Mouse (Mus musculus) kidney, adult 2 months (tissue): ENCODE results near the gene Sf3b2. TPM values are rescaled to one million over a fixed set of nuclear protein-coding genes. Genes with fewer than 3 reads are reported as not detected.

ENCODE experiments used
- DNase-seq: peaks from one replicate; pipeline ENCODE4 v3.0.0; 2021
- H3K27ac ChIP-seq: fragments of 200-500 bp; 2 replicates; pipeline ENCODE4 v1.5.1; 2012; ENCODE audit warnings: low read depth, low read length, control low read depth, inconsistent platforms; ENCODE audit not compliant: insufficient read depth
- H3K27me3 ChIP-seq: fragments of 200-500 bp; replicated peaks from 2 replicates; pipeline ENCODE4 v1.6.1; 2012; ENCODE audit warnings: mild to moderate bottlenecking, moderate library complexity, low read length, inconsistent platforms; ENCODE audit not compliant: control insufficient read depth, insufficient read depth
- H3K36me3 ChIP-seq: fragments of 200-500 bp; 2 replicates; pipeline ENCODE4 v1.6.1; 2012; ENCODE audit warnings: mild to moderate bottlenecking, moderate library complexity, low read length, inconsistent platforms; ENCODE audit not compliant: control insufficient read depth, insufficient read depth
- H3K4me1 ChIP-seq: fragments of 200-500 bp; 2 replicates; pipeline ENCODE4 v1.6.1; 2011; ENCODE audit warnings: low read length; ENCODE audit not compliant: control insufficient read depth, insufficient read depth
- H3K4me3 ChIP-seq: fragments of 200-500 bp; 2 replicates; pipeline ENCODE4 v1.5.1; 2011; ENCODE audit warnings: mild to moderate bottlenecking, low read depth, low read length, control low read depth; ENCODE audit not compliant: insufficient read depth
- CTCF ChIP-seq: fragments of 200-500 bp; conservative IDR thresholded peaks from 2 replicates; pipeline ENCODE4 v1.5.1; 2011; ENCODE audit warnings: low read depth, mild to moderate bottlenecking, control low read depth, low read length, moderate library complexity, mixed read lengths; ENCODE audit not compliant: insufficient read depth, insufficient read length
- POLR2A ChIP-seq: fragments of 200-500 bp; IDR thresholded peaks from one replicate; pipeline ENCODE4 v1.6.1; 2011; ENCODE audit warnings: low read depth, low read length, control low read depth
- WGBS: fragments of 180-500 bp; shearing (Covaris S2); methylation state at CpG from one replicate; pipeline ENCODE4 v1.1.7; 2018; 5-methylcytosine and 5-hydroxymethylcytosine counted together
- polyA plus RNA-seq: library from polyadenylated mRNA; depleted of rRNA; stranded (reverse); fragments of >200 nt; gene quantifications from 2 replicates; pipeline ENCODE4 v1.2.3, GENCODE M21; 2012

Sf3b2 gene
- polyA plus RNA-seq, 1 experiment, result 109 TPM

- Histone ChIP-seq H3K4me1 (peaks cover 3% of the 10 kb centered on the region; the same call in 1 of the 2 replicates), H3K4me3 (no peak overlapping the region), H3K36me3 (no peaks in the 10 kb centered on the region), H3K27me3 (no peaks in the 10 kb centered on the region), H3K27ac (peak overlapping the region; percentile 92)
- TF ChIP-seq CTCF (no peak), POLR2A (no peak)
- DNase-seq, result peak; percentile 10
- 43% methylated on average over 4 of the region's 4 CpGs for WGBS
Measured at GRCm38 (mm10) chr19:5273916-5274315, 21.3 kb downstream of the Sf3b2 start.

GRCm38 (mm10) chr19:5272801-5273733 lies 22.2 kb downstream of the Sf3b2 start, which contains the start of gene Pacs1:
Pacs1 (minus strand) TSS chr19:5273119.
- Histone ChIP-seq H3K27me3 (no peaks in the 10 kb centered on the region), H3K4me1 (peaks cover 3% of the 10 kb centered on the region; the same call in 1 of the 2 replicates), H3K27ac (peak within 1 kb of the TSS; percentile 92), H3K4me3 (peak within 1 kb of the TSS; percentile 85), H3K36me3 (no peaks in the 10 kb centered on the region)
- under 1% methylated on average over 94 of the region's 97 CpGs for WGBS
- peak; percentile 91 for DNase-seq
- no peak for TF ChIP-seq CTCF
- TF ChIP-seq POLR2A, result no peak

GRCm38 (mm10) chr19:5272326-5272795 lies 22.9 kb downstream of the Sf3b2 start:
- peak; percentile 23 for DNase-seq
- no peak overlapping the region for H3K27ac ChIP-seq
- H3K27me3 ChIP-seq, result no peaks in the 10 kb centered on the region
- H3K4me1 ChIP-seq, result peaks cover 3% of the 10 kb centered on the region; the same call in 1 of the 2 replicates
- no peak for TF ChIP-seq CTCF
- TF ChIP-seq POLR2A, result no peak
- WGBS, result 2% methylated on average over 29 of the region's 30 CpGs
- peak overlapping the region; percentile 85 for H3K4me3 ChIP-seq
- no peaks in the 10 kb centered on the region for H3K36me3 ChIP-seq

DNA sequence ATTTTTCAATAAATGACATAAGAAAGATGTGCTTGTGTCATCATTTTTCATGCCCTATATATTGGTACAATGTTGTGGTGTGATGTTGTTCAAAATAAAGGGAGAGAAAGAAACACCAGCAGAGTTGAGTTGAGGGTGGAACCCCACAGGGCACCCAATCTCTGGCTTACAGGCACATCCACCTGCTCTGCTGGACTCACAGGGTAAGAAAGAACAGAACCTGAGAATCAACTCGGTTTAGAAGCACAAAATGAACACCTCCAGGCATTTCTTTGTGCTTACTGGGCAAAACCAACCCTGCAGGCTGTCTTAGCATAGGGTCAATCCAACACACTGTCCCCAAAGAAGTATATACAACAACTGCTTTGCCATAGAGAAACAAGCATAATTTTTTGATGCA lies 23.8 kb downstream of the Sf3b2 start:
- 31% methylated on average over 1 of the region's 1 CpGs for WGBS
- DNase-seq, result no peak
- H3K4me3 ChIP-seq, result no peak overlapping the region

GRCm38 (mm10) chr19:5269392-5269791 lies 25.9 kb downstream of the Sf3b2 start:
- H3K27me3 ChIP-seq, result no peaks in the 10 kb centered on the region
- peaks cover 3% of the 10 kb centered on the region; the same call in 1 of the 2 replicates for H3K4me1 ChIP-seq
- no peak overlapping the region for H3K27ac ChIP-seq
- H3K4me3 ChIP-seq, result no peak overlapping the region
- no peaks in the 10 kb centered on the region for H3K36me3 ChIP-seq
- no peak for DNase-seq
- 83% methylated on average over 5 of the region's 5 CpGs for WGBS
- TF ChIP-seq POLR2A (no peak), CTCF (no peak)

More for the DNA sequence above, 23.8 kb downstream of the Sf3b2 start:
- Histone ChIP-seq H3K27me3 (no peaks in the 10 kb centered on the region), H3K27ac (no peak overlapping the region), H3K36me3 (no peaks in the 10 kb centered on the region), H3K4me1 (peaks cover 3% of the 10 kb centered on the region; the same call in 1 of the 2 replicates)
- TF ChIP-seq POLR2A (no peak), CTCF (no peak)

DNA sequence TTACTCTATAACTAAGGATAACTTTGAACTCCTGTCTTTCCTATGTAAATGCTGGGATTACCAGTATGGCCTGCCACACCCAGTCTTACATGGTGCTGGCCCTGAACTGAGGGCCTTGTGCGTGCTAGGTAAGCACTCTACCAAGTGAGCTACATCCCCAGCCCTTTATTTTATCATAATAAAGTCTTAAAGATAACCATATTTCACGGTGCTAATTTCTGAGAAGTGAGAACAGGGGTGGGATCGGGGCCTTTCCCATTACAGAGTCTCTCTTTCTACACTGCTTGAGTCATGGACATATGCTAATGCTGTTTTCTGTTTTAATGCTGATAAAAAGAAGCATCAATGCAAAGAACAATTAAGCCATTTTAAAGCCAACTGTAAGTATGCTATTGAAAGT lies 26.4 kb downstream of the Sf3b2 start:
- Histone ChIP-seq H3K4me3 (no peak overlapping the region), H3K4me1 (peaks cover 2% of the 10 kb centered on the region; the same call in 1 of the 2 replicates), H3K27ac (no peak overlapping the region), H3K36me3 (no peaks in the 10 kb centered on the region), H3K27me3 (no peaks in the 10 kb centered on the region)
- no peak for TF ChIP-seq CTCF
- no peak for TF ChIP-seq POLR2A
- 95% methylated on average over 3 of the region's 3 CpGs for WGBS
- DNase-seq, result no peak

DNA sequence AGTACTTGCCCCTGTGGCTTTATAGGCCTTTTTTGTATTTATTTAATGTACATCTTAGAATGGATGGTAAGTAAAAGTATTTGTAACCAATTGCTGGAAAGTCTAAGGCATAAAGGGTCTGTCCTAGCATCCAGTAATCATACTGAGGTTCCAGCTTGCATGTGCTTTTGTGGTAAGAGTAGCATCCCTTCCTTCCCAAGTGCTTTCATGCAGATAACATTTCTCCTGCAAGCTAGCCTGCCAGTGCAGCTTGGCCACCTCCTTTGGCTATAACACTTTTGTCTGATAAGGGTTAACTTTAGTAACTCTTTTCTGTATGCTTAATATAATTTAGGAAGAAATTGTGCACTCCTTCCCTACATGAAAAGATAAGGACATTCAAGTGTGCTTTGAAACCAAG lies 27.2 kb downstream of the Sf3b2 start:
- Histone ChIP-seq H3K27me3 (no peaks in the 10 kb centered on the region), H3K4me1 (no peaks in the 10 kb centered on the region), H3K27ac (no peak overlapping the region), H3K4me3 (no peak overlapping the region), H3K36me3 (no peaks in the 10 kb centered on the region)
- no peak for DNase-seq
- TF ChIP-seq POLR2A, result no peak
